22 mouse cellular contexts compared by ENCODE assay signal in genomic region chr6:147079919-147080318, GRCm38 (mm10). TPM values are rescaled to one million over a fixed set of nuclear protein-coding genes. Genes with fewer than 3 reads are reported as not detected.
"Had no signal": no experiment of that assay in that cellular context is flagged by ENCODE, and none has a peak within 500 bp of the region (broad histone marks: within the 10 kb centered on the region; RNA-seq: fewer than 3 reads in every experiment).

No protein-coding gene starts in this region.

- H3K36me3 ChIP-seq: midbrain, embryonic 12.5 days; neural tube, embryonic 15.5 days had no signal

- H3K27ac ChIP-seq: macrophage; midbrain, embryonic 10.5 days; midbrain, embryonic 12.5 days; neural tube, embryonic 13.5 days; neural tube, embryonic 15.5 days had no signal

- ATAC-seq: midbrain, embryonic 16.5 days had no signal

- H3K9ac ChIP-seq: lung, embryonic 14.5 days; midbrain, embryonic 12.5 days; neural tube, embryonic 13.5 days; neural tube, embryonic 15.5 days had no signal

- H3K9me3 ChIP-seq: midbrain, embryonic 10.5 days; midbrain, embryonic 12.5 days; neural tube, embryonic 13.5 days; neural tube, embryonic 15.5 days had no signal

- H3K4me3 ChIP-seq: midbrain, embryonic 10.5 days; midbrain, embryonic 12.5 days; myocyte; neural tube, embryonic 13.5 days; neural tube, embryonic 15.5 days had no signal

- DNase-seq: lung, adult 18-20 months; lung, embryonic 14.5 days; lung, postnatal 14 days; lung, postnatal 36 days; midbrain, embryonic 14.5 days; retina, postnatal 1 day; right cerebral cortex, adult 18-20 months; right cerebral cortex, postnatal 25 days; right cerebral cortex, postnatal 4 days; spleen, adult 18-20 months; thymus, adult 18-20 months; thymus, postnatal 14 days; thymus, postnatal 36 days had no signal

- H3K4me2 ChIP-seq: lung, embryonic 14.5 days; midbrain, embryonic 12.5 days; neural tube, embryonic 13.5 days; neural tube, embryonic 15.5 days had no signal

- H3K4me1 ChIP-seq: midbrain, embryonic 10.5 days; midbrain, embryonic 12.5 days; neural tube, embryonic 13.5 days; neural tube, embryonic 15.5 days had no signal

- H3K27me3 ChIP-seq: midbrain, embryonic 12.5 days; neural tube, embryonic 13.5 days; neural tube, embryonic 15.5 days had no signal

RNA-seq across cellular contexts. Expression of gene Mansc4, which starts 6.9 kb away (rescaled TPM):
- total RNA-seq: megakaryocyte progenitor cell, adult 5-6 weeks; megakaryocyte-erythroid progenitor cell, adult 5-6 weeks had no signal
- polyA plus RNA-seq: macrophage had no signal

RNA-seq across cellular contexts. Expression of gene Rep15, which starts 47.5 kb away (rescaled TPM):
- total RNA-seq: megakaryocyte progenitor cell, adult 5-6 weeks had no signal
